ENCODE assay signal across 10 mouse cellular contexts in genomic region chr4:117657646-117658045, GRCm38 (mm10). TPM values are rescaled to one million over a fixed set of nuclear protein-coding genes. Genes with fewer than 3 reads are reported as not detected.
DNase-seq lines count a peak whose midpoint lies in the region; ATAC-seq lines count a peak whose summit lies in the region.
"Had no signal": no experiment of that assay in that cellular context is flagged by ENCODE, and none has a peak within 500 bp of the region (broad histone marks: within the 10 kb centered on the region; RNA-seq: fewer than 3 reads in every experiment).

No protein-coding gene starts in this region.

- no peaks in the 10 kb centered on the region for H3K27me3 ChIP-seq in neural tube, embryonic 15.5 days (replicated peaks)
- H3K27me3 ChIP-seq in forebrain, embryonic 15.5 days: no peaks in the 10 kb centered on the region

- H3K27ac ChIP-seq in neural tube, embryonic 15.5 days (replicated peaks): no peak overlapping the region; the same call in 1 of the 2 replicates
- H3K27ac ChIP-seq in forebrain, embryonic 15.5 days (replicated peaks): peak overlapping the region; percentile 82

- 0 out of 2 replicates have a peak, but pooled peaks have one; percentile 18 for ATAC-seq in neural tube, embryonic 15.5 days (ENCODE audit: low FRiP score)
- peak; percentile 69 for ATAC-seq in forebrain, embryonic 15.5 days (replicated peaks)

- no peak overlapping the region for H3K4me3 ChIP-seq in neural tube, embryonic 15.5 days (replicated peaks)
- H3K4me3 ChIP-seq in forebrain, embryonic 15.5 days: no peak overlapping the region

- H3K9ac ChIP-seq in neural tube, embryonic 15.5 days (replicated peaks): no peak overlapping the region
- no peak overlapping the region for H3K9ac ChIP-seq in forebrain, embryonic 15.5 days (replicated peaks)

- intact Hi-C loops in heart, postnatal 36 days (cut with DNase I): no loop called here

- H3K36me3 ChIP-seq in neural tube, embryonic 15.5 days: no peaks in the 10 kb centered on the region
- no peaks in the 10 kb centered on the region for H3K36me3 ChIP-seq in forebrain, embryonic 15.5 days

- H3K9me3 ChIP-seq in neural tube, embryonic 15.5 days (replicated peaks): no peaks in the 10 kb centered on the region
- no peaks in the 10 kb centered on the region for H3K9me3 ChIP-seq in forebrain, embryonic 15.5 days
- H3K9me3 ChIP-seq: G1E had no signal

- no peak overlapping the region for H3K4me2 ChIP-seq in neural tube, embryonic 15.5 days
- H3K4me2 ChIP-seq in forebrain, embryonic 15.5 days (replicated peaks): no peak overlapping the region

- H3K4me1 ChIP-seq in neural tube, embryonic 15.5 days: peaks cover 36% of the 10 kb centered on the region
- H3K4me1 ChIP-seq in forebrain, embryonic 15.5 days: peaks cover 52% of the 10 kb centered on the region

- WGBS in neural tube, embryonic 15.5 days: 60% methylated on average over 4 of the region's 4 CpGs
- 22% methylated on average over 4 of the region's 4 CpGs for WGBS in forebrain, embryonic 15.5 days

- DNase-seq in neural tube, embryonic 10.5 days (ENCODE audit: extremely low spot score, low spot score): no peak
- DNase-seq in layer of hippocampus, postnatal 14 days (ENCODE audit: low spot score in 2 of 2): peak; percentile 67 to 79
- DNase-seq in telencephalon, adult 2 months (ENCODE audit: low read depth, low spot score): peak; percentile 48
- no peak for DNase-seq in ovary, postnatal 36 days (ENCODE audit: low spot score)
- DNase-seq in heart, postnatal 36 days: no peak
- DNase-seq: adrenal gland, postnatal 36 days; cerebellum, postnatal 25 days had no signal

RNA-seq across cellular contexts. Expression of gene Dmap1, which starts 24.4 kb away (rescaled TPM):
- polyA plus RNA-seq in neural tube, embryonic 15.5 days (2015; fragmentation: Nextera tagmentation; extraction: Ambion mirVana): 70.7 and 73.1 TPM in 2 replicates
- 78.7 and 81.2 TPM in 2 replicates for polyA plus RNA-seq in forebrain, embryonic 15.5 days (2015; fragmentation: Nextera tagmentation; extraction: Ambion mirVana)
- total RNA-seq in layer of hippocampus, postnatal 14 days (2021): 10 to 100 TPM; 31.8 TPM
- total RNA-seq in heart, postnatal 36 days (2021): 10 to 100 TPM; 18.2 to 20.3 TPM

Comparison
In these comparisons a context has a peak if more than half of its experiments do, and no peak if none do; other contexts are left out.
1. DNase-seq: peak in layer of hippocampus, postnatal 14 days (2 of 2) and telencephalon, adult 2 months (single experiment); none in neural tube, embryonic 10.5 days (single experiment), ovary, postnatal 36 days (single experiment) and heart, postnatal 36 days (0 of 2).